Mouse (Mus musculus) olfactory bulb, adult 2 months (tissue): ENCODE results near the gene Mgrn1.

Experiments
- CTCF ChIP-seq: fragments of 200-500 bp; IDR thresholded peaks from 2 replicates; pipeline ENCODE4 v1.5.1; 2012; ENCODE audit warnings: low read depth, mild to moderate bottlenecking, low read length, moderate library complexity; ENCODE audit not compliant: insufficient read depth
- POLR2A ChIP-seq: fragments of 200-500 bp; IDR thresholded peaks from 2 replicates; pipeline ENCODE4 v1.6.1; 2012; ENCODE audit warnings: mild to moderate bottlenecking, low read depth, low read length, moderate library complexity; ENCODE audit not compliant: insufficient read depth

DNA sequence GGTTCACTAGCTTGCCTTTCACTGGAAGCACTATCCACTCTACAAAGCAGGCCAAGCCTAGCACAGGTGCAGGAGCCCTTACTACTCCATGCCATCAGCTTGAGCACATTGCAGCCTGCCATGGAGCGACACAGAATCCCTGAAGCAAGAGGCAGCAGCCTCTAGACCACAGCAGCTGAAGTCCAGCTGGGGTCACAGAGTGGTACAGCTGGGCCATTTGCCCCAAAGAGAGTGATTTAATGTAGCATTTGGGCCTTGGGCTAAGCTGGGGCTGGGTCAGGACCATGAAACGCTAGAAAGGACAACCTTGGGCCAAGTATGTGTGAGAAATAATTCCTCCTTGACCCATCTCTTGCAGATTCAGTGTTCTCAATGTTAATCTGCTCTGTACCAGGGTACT, 38.0 kb upstream of the Mgrn1 start:
- TF ChIP-seq CTCF, result no peak
- TF ChIP-seq POLR2A, result no peak
